Mouse (Mus musculus): ENCODE results near the gene Snhg11. TPM values are rescaled to one million over a fixed set of nuclear protein-coding genes. Genes with fewer than 3 reads are reported as not detected.

The Snhg11 gene
- polyA plus RNA-seq (2014; fragmentation: Illumina TruSeq; extraction: RNeasy Lipid Tissue Mini Kit (QIAGEN cat#74804); ENCODE audit: low read depth, low replicate concordance) = 9.3 TPM

GRCm38 (mm10) chr2:158375443-158376122 is at the start of gene Snhg11:
Gene Snhg11 (plus strand): TSS chr2:158375638.

GRCm38 (mm10) chr2:158409595-158410021 is 34.2 kb downstream of the Snhg11 start, which contains the start of gene Ralgapb:
Gene Ralgapb (plus strand): TSS chr2:158409848.

Other genes starting within 250 kb of the Snhg11 start
- gene Tgm2, start 229.2 kb upstream of the Snhg11 start, polyA plus RNA-seq (2014; fragmentation: Illumina TruSeq; extraction: RNeasy Lipid Tissue Mini Kit (QIAGEN cat#74804); ENCODE audit: low read depth, low replicate concordance) = 2.7 TPM
- gene D630003M21Rik, start 146.4 kb upstream of the Snhg11 start, polyA plus RNA-seq (2014; fragmentation: Illumina TruSeq; extraction: RNeasy Lipid Tissue Mini Kit (QIAGEN cat#74804); ENCODE audit: low read depth, low replicate concordance) = not detected
- not detected for gene Bpi, start 117.5 kb upstream of the Snhg11 start, polyA plus RNA-seq (2014; fragmentation: Illumina TruSeq; extraction: RNeasy Lipid Tissue Mini Kit (QIAGEN cat#74804); ENCODE audit: low read depth, low replicate concordance)
- gene Lbp, start 69.1 kb upstream of the Snhg11 start, polyA plus RNA-seq (2014; fragmentation: Illumina TruSeq; extraction: RNeasy Lipid Tissue Mini Kit (QIAGEN cat#74804); ENCODE audit: low read depth, low replicate concordance) = 13.0 TPM
- 121 TPM for gene Ralgapb, start 34.2 kb downstream of the Snhg11 start, polyA plus RNA-seq (2014; fragmentation: Illumina TruSeq; extraction: RNeasy Lipid Tissue Mini Kit (QIAGEN cat#74804); ENCODE audit: low read depth, low replicate concordance)
- 5.9 TPM for gene Adig, start 127.0 kb downstream of the Snhg11 start, polyA plus RNA-seq (2014; fragmentation: Illumina TruSeq; extraction: RNeasy Lipid Tissue Mini Kit (QIAGEN cat#74804); ENCODE audit: low read depth, low replicate concordance)
- not detected for gene Arhgap40, start 137.2 kb downstream of the Snhg11 start, polyA plus RNA-seq (2014; fragmentation: Illumina TruSeq; extraction: RNeasy Lipid Tissue Mini Kit (QIAGEN cat#74804); ENCODE audit: low read depth, low replicate concordance)
- gene Slc32a1, start 235.1 kb downstream of the Snhg11 start, polyA plus RNA-seq (2014; fragmentation: Illumina TruSeq; extraction: RNeasy Lipid Tissue Mini Kit (QIAGEN cat#74804); ENCODE audit: low read depth, low replicate concordance) = not detected
- gene Actr5, start 249.2 kb downstream of the Snhg11 start, polyA plus RNA-seq (2014; fragmentation: Illumina TruSeq; extraction: RNeasy Lipid Tissue Mini Kit (QIAGEN cat#74804); ENCODE audit: low read depth, low replicate concordance) = not detected

Measured in adrenal gland, adult 10 weeks (tissue).